Mouse (Mus musculus) kidney, postnatal 10 days (tissue): ENCODE results near the gene Pcdh20.

Experiments
- DNase-seq: peaks from one replicate; pipeline ENCODE4 v3.0.0; 2021; ENCODE audit warnings: mixed read lengths

The Pcdh20 gene

GRCm38 (mm10) chr14:88470495-88471434 is at the start of gene Pcdh20:
Gene Pcdh20, minus strand, starts transcription at chr14:88471396.
- peak; percentile 19 for DNase-seq

- DNase-seq, result peak; percentile 30
These were observed 8.7 kb upstream of the Pcdh20 start for GRCm38 (mm10) chr14:88479909-88480308.

GRCm38 (mm10) chr14:88469956-88470355 is 1.2 kb downstream of the Pcdh20 start:
- no peak for DNase-seq

- peak; percentile 5 for DNase-seq
These were observed 1.8 kb downstream of the Pcdh20 start for GRCm38 (mm10) chr14:88469361-88469760.

GRCm38 (mm10) chr14:88466416-88466815 is 4.8 kb downstream of the Pcdh20 start:
- peak; percentile 10 for DNase-seq

GRCm38 (mm10) chr14:88464356-88464755 is 6.8 kb downstream of the Pcdh20 start:
- no peak for DNase-seq

- no peak for DNase-seq
These were observed 7.8 kb downstream of the Pcdh20 start for GRCm38 (mm10) chr14:88463357-88463756.

GRCm38 (mm10) chr14:88462944-88463343 is 8.3 kb downstream of the Pcdh20 start:
- no peak for DNase-seq

- DNase-seq, result no peak
These were observed 10.5 kb downstream of the Pcdh20 start for GRCm38 (mm10) chr14:88460705-88461104.

GRCm38 (mm10) chr14:88443304-88443703 is 27.9 kb downstream of the Pcdh20 start:
- no peak for DNase-seq

GRCm38 (mm10) chr14:88429393-88429792 is 41.8 kb downstream of the Pcdh20 start:
- no peak for DNase-seq

GRCm38 (mm10) chr14:88427370-88427769 is 43.8 kb downstream of the Pcdh20 start:
- no peak for DNase-seq
